Mouse (Mus musculus): ENCODE measurements around the gene Endov. TPM values are rescaled to one million over a fixed set of nuclear protein-coding genes. Genes with fewer than 3 reads are reported as not detected.
A peak's percentile ranks its signal among the peaks of the same experiment; 100 is the strongest.

The Endov gene
- polyA plus RNA-seq, 1 experiment from 2014 or later: 14.0 TPM

DNA sequence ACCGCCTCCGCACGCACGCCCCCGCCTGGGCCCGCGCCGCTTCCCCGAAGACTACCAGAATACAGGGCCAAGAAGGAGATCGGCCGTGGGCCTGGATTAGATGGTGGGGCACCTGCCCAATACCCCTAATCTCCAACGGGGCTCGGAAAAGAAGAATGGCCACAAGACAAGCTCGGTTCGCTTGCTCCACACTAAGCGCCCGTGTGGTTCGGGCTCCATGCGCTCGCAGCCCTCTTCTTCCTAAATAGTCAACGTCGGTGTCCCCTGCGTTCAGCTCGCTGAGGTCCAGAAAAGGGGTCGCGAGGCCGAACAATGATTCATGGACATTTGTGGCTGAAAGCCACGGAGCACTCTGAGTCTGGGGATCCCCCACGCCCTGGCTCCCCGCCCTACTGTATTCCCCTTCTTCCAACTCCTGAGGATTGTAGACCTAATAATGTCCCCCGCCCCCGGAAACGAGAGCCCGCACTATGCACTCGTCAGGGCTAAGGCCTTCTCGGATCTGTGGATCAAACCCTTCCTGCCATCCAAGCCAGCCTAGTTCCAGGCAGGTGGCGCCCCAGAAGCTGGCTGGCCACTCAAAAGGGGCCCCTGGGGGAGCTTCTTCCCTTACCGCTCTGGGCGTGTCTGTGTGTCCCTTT lies 56.9 kb downstream of the Endov start:
- Histone ChIP-seq H3K9me3 (ENCODE audit: control insufficient read depth, low read length) (no peaks in the 10 kb centered on the region), H3K9ac (ENCODE audit: low read length) (peak overlapping the region; percentile 72), H3K27me3 (ENCODE audit: control insufficient read depth, insufficient read depth, low read length) (peaks cover 73% of the 10 kb centered on the region), H3K4me1 (ENCODE audit: control insufficient read depth, insufficient read depth, low read length) (peaks cover 32% of the 10 kb centered on the region), H3K36me3 (ENCODE audit: control insufficient read depth, insufficient read depth, low read length) (no peaks in the 10 kb centered on the region), H3K27ac (ENCODE audit: low read depth, low read length) (no peak overlapping the region), H3K4me3 (ENCODE audit: low read depth, low read length) (peak overlapping the region; percentile 57), H3K4me2 (peak overlapping the region; percentile 99)
- WGBS: 1% methylated on average over 39 of the region's 39 CpGs
- ATAC-seq (ENCODE audit: low FRiP score) (no peak), DNase-seq (ENCODE audit: low spot score, missing footprints) (peak; percentile 96)

- H3K4me2 ChIP-seq: peak overlapping the region; percentile 46
- H3K4me1 ChIP-seq (ENCODE audit: control insufficient read depth, insufficient read depth, low read length): peaks cover 32% of the 10 kb centered on the region
- peak overlapping the region; percentile 17 for H3K4me3 ChIP-seq (ENCODE audit: low read depth, low read length)
- H3K27ac ChIP-seq (ENCODE audit: low read depth, low read length): no peak overlapping the region
- no peaks in the 10 kb centered on the region for H3K36me3 ChIP-seq (ENCODE audit: control insufficient read depth, insufficient read depth, low read length)
- 1% methylated on average over 37 of the region's 37 CpGs for WGBS
- peaks cover 74% of the 10 kb centered on the region for H3K27me3 ChIP-seq (ENCODE audit: control insufficient read depth, insufficient read depth, low read length)
- H3K9ac ChIP-seq (ENCODE audit: low read length): peak overlapping the region; percentile 72
- no peaks in the 10 kb centered on the region for H3K9me3 ChIP-seq (ENCODE audit: control insufficient read depth, low read length)
- DNase-seq (ENCODE audit: low spot score, missing footprints): peak; percentile 96
- ATAC-seq (ENCODE audit: low FRiP score): no peak
Observed at GRCm38 (mm10) chr11:119548741-119549370, 57.7 kb downstream of the Endov start.

GRCm38 (mm10) chr11:119549371-119549811 lies 58.2 kb downstream of the Endov start:
- ATAC-seq (ENCODE audit: low FRiP score) (no peak), DNase-seq (ENCODE audit: low spot score, missing footprints) (peak; percentile 92)
- WGBS: 1% methylated on average over 43 of the region's 43 CpGs
- Histone ChIP-seq H3K27me3 (ENCODE audit: control insufficient read depth, insufficient read depth, low read length) (peaks cover 75% of the 10 kb centered on the region), H3K36me3 (ENCODE audit: control insufficient read depth, insufficient read depth, low read length) (no peaks in the 10 kb centered on the region), H3K4me3 (ENCODE audit: low read depth, low read length) (peak overlapping the region; percentile 17), H3K9ac (ENCODE audit: low read length) (peak overlapping the region; percentile 39), H3K4me1 (ENCODE audit: control insufficient read depth, insufficient read depth, low read length) (peaks cover 32% of the 10 kb centered on the region), H3K9me3 (ENCODE audit: control insufficient read depth, low read length) (no peaks in the 10 kb centered on the region), H3K27ac (ENCODE audit: low read depth, low read length) (no peak overlapping the region), H3K4me2 (peak overlapping the region; percentile 46)

GRCm38 (mm10) chr11:119550546-119551335 lies 59.6 kb downstream of the Endov start:
- Histone ChIP-seq H3K4me3 (ENCODE audit: low read depth, low read length) (no peak overlapping the region), H3K27ac (ENCODE audit: low read depth, low read length) (no peak overlapping the region), H3K9me3 (ENCODE audit: control insufficient read depth, low read length) (no peaks in the 10 kb centered on the region), H3K4me2 (no peak overlapping the region), H3K27me3 (ENCODE audit: control insufficient read depth, insufficient read depth, low read length) (peaks cover 62% of the 10 kb centered on the region), H3K9ac (ENCODE audit: low read length) (no peak overlapping the region), H3K4me1 (ENCODE audit: control insufficient read depth, insufficient read depth, low read length) (peaks cover 30% of the 10 kb centered on the region), H3K36me3 (ENCODE audit: control insufficient read depth, insufficient read depth, low read length) (no peaks in the 10 kb centered on the region)
- DNase-seq (ENCODE audit: low spot score, missing footprints): peak; percentile 88
- ATAC-seq (ENCODE audit: low FRiP score): no peak
- WGBS: 48% methylated on average over 10 of the region's 10 CpGs

DNA sequence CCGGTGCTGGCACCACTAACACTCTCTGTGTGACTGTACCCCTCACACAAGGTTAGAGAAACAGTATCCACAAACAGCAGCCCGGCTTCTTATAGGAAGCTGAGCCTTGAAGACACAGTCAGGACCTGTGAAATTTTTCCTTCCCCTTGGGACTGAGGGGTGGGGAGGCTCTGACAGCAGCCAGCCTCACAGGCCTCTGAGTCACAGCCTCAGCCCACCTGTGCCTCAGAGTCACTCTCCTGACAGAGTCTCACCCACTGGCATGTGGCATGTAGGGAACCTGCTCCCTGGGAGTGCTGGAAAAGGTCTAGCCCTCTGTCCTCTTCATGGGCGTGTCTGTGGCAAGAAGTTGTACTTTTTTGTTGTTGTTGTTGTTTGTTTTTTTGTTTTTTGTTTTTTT lies 60.3 kb downstream of the Endov start:
- Histone ChIP-seq H3K9me3 (ENCODE audit: control insufficient read depth, low read length) (no peaks in the 10 kb centered on the region), H3K4me1 (ENCODE audit: control insufficient read depth, insufficient read depth, low read length) (peaks cover 24% of the 10 kb centered on the region), H3K9ac (ENCODE audit: low read length) (no peak overlapping the region), H3K36me3 (ENCODE audit: control insufficient read depth, insufficient read depth, low read length) (no peaks in the 10 kb centered on the region), H3K27ac (ENCODE audit: low read depth, low read length) (no peak overlapping the region), H3K4me2 (no peak overlapping the region), H3K27me3 (ENCODE audit: control insufficient read depth, insufficient read depth, low read length) (peaks cover 55% of the 10 kb centered on the region), H3K4me3 (ENCODE audit: low read depth, low read length) (no peak overlapping the region)
- DNase-seq (ENCODE audit: low spot score, missing footprints) (no peak), ATAC-seq (ENCODE audit: low FRiP score) (no peak)
- 56% methylated on average over 3 of the region's 3 CpGs for WGBS

GRCm38 (mm10) chr11:119552301-119552700 lies 61.2 kb downstream of the Endov start:
- no peak overlapping the region for H3K4me2 ChIP-seq
- no peaks in the 10 kb centered on the region for H3K36me3 ChIP-seq (ENCODE audit: control insufficient read depth, insufficient read depth, low read length)
- H3K27ac ChIP-seq (ENCODE audit: low read depth, low read length): no peak overlapping the region
- no peaks in the 10 kb centered on the region for H3K9me3 ChIP-seq (ENCODE audit: control insufficient read depth, low read length)
- peaks cover 20% of the 10 kb centered on the region for H3K4me1 ChIP-seq (ENCODE audit: control insufficient read depth, insufficient read depth, low read length)
- H3K27me3 ChIP-seq (ENCODE audit: control insufficient read depth, insufficient read depth, low read length): peaks cover 48% of the 10 kb centered on the region
- 53% methylated on average over 1 of the region's 1 CpGs for WGBS
- H3K9ac ChIP-seq (ENCODE audit: low read length): no peak overlapping the region
- DNase-seq (ENCODE audit: low spot score, missing footprints) (peak; percentile 44), ATAC-seq (ENCODE audit: low FRiP score) (no peak)
- no peak overlapping the region for H3K4me3 ChIP-seq (ENCODE audit: low read depth, low read length)

GRCm38 (mm10) chr11:119552902-119553802 lies 62.0 kb downstream of the Endov start:
- H3K27me3 ChIP-seq (ENCODE audit: control insufficient read depth, insufficient read depth, low read length): peaks cover 40% of the 10 kb centered on the region
- DNase-seq (ENCODE audit: low spot score, missing footprints): peak; percentile 60

GRCm38 (mm10) chr11:119554706-119555105 lies 63.6 kb downstream of the Endov start:
- DNase-seq (ENCODE audit: low spot score, missing footprints): peak; percentile 64
- WGBS: 84% methylated on average over 7 of the region's 7 CpGs
- H3K4me1 ChIP-seq (ENCODE audit: control insufficient read depth, insufficient read depth, low read length): peaks cover 22% of the 10 kb centered on the region
- no peaks in the 10 kb centered on the region for H3K9me3 ChIP-seq (ENCODE audit: control insufficient read depth, low read length)
- peaks cover 24% of the 10 kb centered on the region for H3K27me3 ChIP-seq (ENCODE audit: control insufficient read depth, insufficient read depth, low read length)
- no peak for ATAC-seq (ENCODE audit: low FRiP score)
- H3K36me3 ChIP-seq (ENCODE audit: control insufficient read depth, insufficient read depth, low read length): no peaks in the 10 kb centered on the region
- H3K27ac ChIP-seq (ENCODE audit: low read depth, low read length): no peak overlapping the region
- no peak overlapping the region for H3K4me3 ChIP-seq (ENCODE audit: low read depth, low read length)
- H3K9ac ChIP-seq (ENCODE audit: low read length): no peak overlapping the region
- H3K4me2 ChIP-seq: no peak overlapping the region

More at GRCm38 (mm10) chr11:119552902-119553802, 62.0 kb downstream of the Endov start:
- no peak overlapping the region for H3K4me3 ChIP-seq (ENCODE audit: low read depth, low read length)
- H3K9me3 ChIP-seq (ENCODE audit: control insufficient read depth, low read length): no peaks in the 10 kb centered on the region
- H3K4me2 ChIP-seq: no peak overlapping the region
- H3K27ac ChIP-seq (ENCODE audit: low read depth, low read length): no peak overlapping the region
- peaks cover 24% of the 10 kb centered on the region for H3K4me1 ChIP-seq (ENCODE audit: control insufficient read depth, insufficient read depth, low read length)
- ATAC-seq (ENCODE audit: low FRiP score): no peak
- no peak overlapping the region for H3K9ac ChIP-seq (ENCODE audit: low read length)
- 78% methylated on average over 9 of the region's 9 CpGs for WGBS
- H3K36me3 ChIP-seq (ENCODE audit: control insufficient read depth, insufficient read depth, low read length): no peaks in the 10 kb centered on the region
